Comparison of ENCODE assay signal across 8 mouse cellular contexts in genomic region chr6:48396008-48396595, GRCm38 (mm10). TPM values are rescaled to one million over a fixed set of nuclear protein-coding genes. Genes with fewer than 3 reads are reported as not detected.
DNase-seq lines count a peak whose midpoint lies in the region; ATAC-seq lines count a peak whose summit lies in the region.

No protein-coding gene starts in this region.

- peak overlapping the region; percentile 72 for H3K4me2 ChIP-seq in heart, embryonic 12.5 days
- H3K4me2 ChIP-seq in forebrain, embryonic 13.5 days = peak overlapping the region; percentile 77
- peak overlapping the region; percentile 60 for H3K4me2 ChIP-seq in liver, embryonic 11.5 days

- WGBS in heart, embryonic 12.5 days = 33% methylated on average over 15 of the region's 15 CpGs
- 30% methylated on average over 15 of the region's 15 CpGs for WGBS in forebrain, embryonic 13.5 days
- WGBS in liver, embryonic 11.5 days = 33% methylated on average over 15 of the region's 15 CpGs

- H3K9me3 ChIP-seq in heart, embryonic 12.5 days (replicated peaks) = no peaks in the 10 kb centered on the region
- no peaks in the 10 kb centered on the region for H3K9me3 ChIP-seq in forebrain, embryonic 13.5 days (replicated peaks)
- H3K9me3 ChIP-seq in liver, embryonic 11.5 days (ENCODE audit: control insufficient read depth, low read length) = no peaks in the 10 kb centered on the region

- ATAC-seq in heart, embryonic 12.5 days (ENCODE audit: insufficient number of reproducible peaks, low FRiP score) = no peak
- no peak for ATAC-seq in forebrain, embryonic 13.5 days
- ATAC-seq in liver, embryonic 11.5 days (replicated peaks; ENCODE audit: low FRiP score) = 0 out of 2 replicates have a peak, but pooled peaks have one; percentile 8

- no peak for DNase-seq in heart, adult 18-20 months
- peak; percentile 7 for DNase-seq in Muller cell, postnatal 12 days (ENCODE audit: inconsistent ontology term)
- no peak for DNase-seq in liver, embryonic 11.5 days (ENCODE audit: low spot score)
- peak; percentile 24 for DNase-seq in telencephalon, adult 2 months (ENCODE audit: low read depth, low spot score)
- DNase-seq in adrenal gland, adult 18-20 months (ENCODE audit: low spot score in 2 of 2) = no peak
- DNase-seq in ovary, postnatal 10 days (ENCODE audit: low spot score) = no peak

- H3K36me3 ChIP-seq in heart, embryonic 12.5 days = no peaks in the 10 kb centered on the region
- H3K36me3 ChIP-seq in forebrain, embryonic 13.5 days (ENCODE audit: poor library complexity, severe bottlenecking) = no peaks in the 10 kb centered on the region
- no peaks in the 10 kb centered on the region for H3K36me3 ChIP-seq in liver, embryonic 11.5 days (ENCODE audit: control insufficient read depth, insufficient read depth, low read length)

- peaks cover 40% of the 10 kb centered on the region for H3K4me1 ChIP-seq in heart, embryonic 12.5 days (replicated peaks)
- peaks cover 29% of the 10 kb centered on the region for H3K4me1 ChIP-seq in forebrain, embryonic 13.5 days
- H3K4me1 ChIP-seq in liver, embryonic 11.5 days (replicated peaks; ENCODE audit: control insufficient read depth, insufficient read depth, low read length) = peaks cover 8% of the 10 kb centered on the region

- H3K4me3 ChIP-seq in heart, embryonic 12.5 days = peak overlapping the region; percentile 82
- peak overlapping the region; percentile 62 for H3K4me3 ChIP-seq in forebrain, embryonic 13.5 days
- H3K4me3 ChIP-seq in liver, embryonic 11.5 days (ENCODE audit: low read depth, low read length) = peak overlapping the region; percentile 72

- peak overlapping the region; percentile 92 for H3K9ac ChIP-seq in heart, embryonic 12.5 days
- peak overlapping the region; percentile 74 for H3K9ac ChIP-seq in forebrain, embryonic 13.5 days
- peak overlapping the region; percentile 78 for H3K9ac ChIP-seq in liver, embryonic 11.5 days (ENCODE audit: low read depth, low read length)

- no peaks in the 10 kb centered on the region for H3K27me3 ChIP-seq in heart, embryonic 12.5 days (replicated peaks)
- H3K27me3 ChIP-seq in forebrain, embryonic 13.5 days = peaks cover 2% of the 10 kb centered on the region; the same call in 1 of the 2 replicates
- H3K27me3 ChIP-seq in liver, embryonic 11.5 days (replicated peaks; ENCODE audit: control insufficient read depth, insufficient read depth, low read length) = no peaks in the 10 kb centered on the region

- H3K27ac ChIP-seq in heart, embryonic 12.5 days (ENCODE audit: poor library complexity, severe bottlenecking) = peak overlapping the region; percentile 87
- peak overlapping the region; percentile 71 for H3K27ac ChIP-seq in forebrain, embryonic 13.5 days
- no peak overlapping the region for H3K27ac ChIP-seq in liver, embryonic 11.5 days (ENCODE audit: low read depth, low read length)

RNA-seq across cellular contexts. Expression of gene Krba1, which starts 0.7 kb away (rescaled TPM):
- polyA plus RNA-seq in heart, embryonic 12.5 days (2016; fragmentation: Nextera tagmentation; extraction: Ambion mirVana) = 21.2 and 21.8 TPM in 2 replicates
- 10 to 100 TPM; 14.4 to 18.6 TPM for total RNA-seq in heart, adult 18-20 months (2021)
- polyA plus RNA-seq in forebrain, embryonic 13.5 days (2015; fragmentation: Nextera tagmentation; extraction: Ambion mirVana) = 21.1 and 25.4 TPM in 2 replicates
- polyA plus RNA-seq in liver, embryonic 11.5 days (2014; fragmentation: Nextera tagmentation; extraction: Ambion mirVana) = 7.8 and 10.1 TPM in 2 replicates
- 10 to 100 TPM; 14.6 to 35.1 TPM for total RNA-seq in adrenal gland, adult 18-20 months (2021)

RNA-seq across cellular contexts. Expression of gene Zfp467, which starts 49.5 kb away (rescaled TPM):
- polyA plus RNA-seq in heart, embryonic 12.5 days (2016; fragmentation: Nextera tagmentation; extraction: Ambion mirVana) = 17.1 and 20.4 TPM in 2 replicates
- 10 to 100 TPM; 10.2 to 11.3 TPM for total RNA-seq in heart, adult 18-20 months (2021)
- 23.9 and 25.6 TPM in 2 replicates for polyA plus RNA-seq in forebrain, embryonic 13.5 days (2015; fragmentation: Nextera tagmentation; extraction: Ambion mirVana)
- polyA plus RNA-seq in liver, embryonic 11.5 days (2014; fragmentation: Nextera tagmentation; extraction: Ambion mirVana) = 5.3 and 6.9 TPM in 2 replicates
- total RNA-seq in adrenal gland, adult 18-20 months (2021) = 10 to 100 TPM; 36.0 to 58.6 TPM

RNA-seq across cellular contexts. Expression of gene Sspo, which starts 51.9 kb away (rescaled TPM):
- polyA plus RNA-seq in heart, embryonic 12.5 days (2016; fragmentation: Nextera tagmentation; extraction: Ambion mirVana) = 0.61 and 0.64 TPM in 2 replicates
- under 1 TPM; 0.22 to 0.23 TPM for total RNA-seq in heart, adult 18-20 months (2021)
- polyA plus RNA-seq in forebrain, embryonic 13.5 days (2015; fragmentation: Nextera tagmentation; extraction: Ambion mirVana) = 0.24 and 0.25 TPM in 2 replicates
- 0.05 and 0.16 TPM in 2 replicates for polyA plus RNA-seq in liver, embryonic 11.5 days (2014; fragmentation: Nextera tagmentation; extraction: Ambion mirVana)
- total RNA-seq in adrenal gland, adult 18-20 months (2021) = 1 to 10 TPM; 3.0 to 3.1 TPM

Comparison
In these comparisons a context has a peak if more than half of its experiments do, and no peak if none do; other contexts are left out.
1. DNase-seq: peak in Muller cell, postnatal 12 days (single experiment) and telencephalon, adult 2 months (single experiment); none in heart, adult 18-20 months (0 of 2), liver, embryonic 11.5 days (single experiment), adrenal gland, adult 18-20 months (0 of 2) and ovary, postnatal 10 days (single experiment).
2. Peak in every context shown above with its lines, with median percentiles within 50 percentile points of each other: H3K4me2 ChIP-seq, H3K4me3 ChIP-seq and H3K9ac ChIP-seq.